ENCODE assay signal across 8 mouse cellular contexts in genomic region chr15:82015392-82016100, GRCm38 (mm10). TPM values are rescaled to one million over a fixed set of nuclear protein-coding genes. Genes with fewer than 3 reads are reported as not detected.
DNase-seq lines count a peak whose midpoint lies in the region; ATAC-seq and TF ChIP-seq lines count a peak whose summit lies in the region.

No protein-coding gene starts in this region.

- H3K4me2 ChIP-seq in forebrain, embryonic 15.5 days (replicated peaks), result peak overlapping the region; percentile 87
- H3K4me2 ChIP-seq in hindbrain, postnatal 0 days (ENCODE audit: low read depth, low read length), result peak overlapping the region; percentile 94
- H3K4me2 ChIP-seq in limb, embryonic 11.5 days (ENCODE audit: low read depth, severe bottlenecking), result peak overlapping the region; percentile 87
- H3K4me2 ChIP-seq in midbrain, embryonic 11.5 days, result peak overlapping the region; percentile 98

- peaks cover 32% of the 10 kb centered on the region for H3K4me1 ChIP-seq in forebrain, embryonic 15.5 days
- H3K4me1 ChIP-seq in hindbrain, postnatal 0 days (ENCODE audit: insufficient read depth, low read length), result peaks cover 11% of the 10 kb centered on the region; the same call in 1 of the 2 replicates
- 0 out of 2 replicates have a peak, but pooled peaks cover 3% of the 10 kb centered on the region for H3K4me1 ChIP-seq in limb, embryonic 11.5 days (ENCODE audit: control insufficient read depth, insufficient read depth, low read length)
- H3K4me1 ChIP-seq in midbrain, embryonic 11.5 days (ENCODE audit: control insufficient read depth, insufficient read depth, low read length), result peaks cover 14% of the 10 kb centered on the region; the same call in 1 of the 2 replicates

- H3K9ac ChIP-seq in forebrain, embryonic 15.5 days (replicated peaks), result peak overlapping the region; percentile 83
- H3K9ac ChIP-seq in hindbrain, postnatal 0 days (replicated peaks; ENCODE audit: low read length), result peak overlapping the region; percentile 76
- H3K9ac ChIP-seq in limb, embryonic 11.5 days (ENCODE audit: low read length), result peak overlapping the region; percentile 85
- H3K9ac ChIP-seq in midbrain, embryonic 11.5 days (ENCODE audit: low read length), result peak overlapping the region; percentile 82

- H3K9me3 ChIP-seq in forebrain, embryonic 15.5 days, result no peaks in the 10 kb centered on the region
- H3K9me3 ChIP-seq in hindbrain, postnatal 0 days (ENCODE audit: low read length), result no peaks in the 10 kb centered on the region
- H3K9me3 ChIP-seq in limb, embryonic 11.5 days (ENCODE audit: control insufficient read depth, low read length), result no peaks in the 10 kb centered on the region
- no peaks in the 10 kb centered on the region for H3K9me3 ChIP-seq in midbrain, embryonic 11.5 days (ENCODE audit: control insufficient read depth, low read length)

- TF ChIP-seq CTCF in hindbrain, postnatal 0 days (IDR thresholded peaks at IDR 0.05; ENCODE audit: low read depth), result peak; percentile 52

- ATAC-seq in forebrain, embryonic 15.5 days (replicated peaks), result peak; percentile 4; the same call in 1 of the 2 replicates
- peak; percentile 19; the same call in 1 of the 2 replicates for ATAC-seq in hindbrain, postnatal 0 days
- peak; percentile 62 for ATAC-seq in limb, embryonic 11.5 days (ENCODE audit: insufficient number of reproducible peaks, low FRiP score, low TSS enrichment, low read depth)
- ATAC-seq in midbrain, embryonic 11.5 days (ENCODE audit: low FRiP score), result peak; percentile 3

- under 1% methylated on average over 39 of the region's 39 CpGs for WGBS in forebrain, embryonic 15.5 days
- 2% methylated on average over 39 of the region's 39 CpGs for whole genome bisulfite sequencing in hindbrain, postnatal 0 days
- under 1% methylated on average over 39 of the region's 39 CpGs for WGBS in limb, embryonic 11.5 days
- WGBS in midbrain, embryonic 11.5 days, result under 1% methylated on average over 39 of the region's 39 CpGs

- H3K36me3 ChIP-seq in forebrain, embryonic 15.5 days, result peaks cover 10% of the 10 kb centered on the region
- H3K36me3 ChIP-seq in hindbrain, postnatal 0 days (ENCODE audit: insufficient read depth, low read length), result no peaks in the 10 kb centered on the region; the same call in 1 of the 2 replicates
- 0 out of 2 replicates have a peak, but pooled peaks cover 3% of the 10 kb centered on the region for H3K36me3 ChIP-seq in limb, embryonic 11.5 days (ENCODE audit: control insufficient read depth, insufficient read depth, low read length)
- H3K36me3 ChIP-seq in midbrain, embryonic 11.5 days (ENCODE audit: control insufficient read depth, insufficient read depth, low read length), result no peaks in the 10 kb centered on the region
- H3K36me3 ChIP-seq in splenic B cell, adult 2 months (ENCODE audit: control insufficient read depth, insufficient read depth, low read length, poor library complexity, severe bottlenecking), result no peaks in the 10 kb centered on the region

- H3K27me3 ChIP-seq in forebrain, embryonic 15.5 days, result no peaks in the 10 kb centered on the region
- no peaks in the 10 kb centered on the region for H3K27me3 ChIP-seq in hindbrain, postnatal 0 days (ENCODE audit: insufficient read depth, low read length)
- H3K27me3 ChIP-seq in limb, embryonic 11.5 days (ENCODE audit: control insufficient read depth, insufficient read depth, low read length), result no peaks in the 10 kb centered on the region
- no peaks in the 10 kb centered on the region for H3K27me3 ChIP-seq in midbrain, embryonic 11.5 days (ENCODE audit: control insufficient read depth, insufficient read depth, low read length)
- no peaks in the 10 kb centered on the region for H3K27me3 ChIP-seq in splenic B cell, adult 2 months (ENCODE audit: control insufficient read depth, insufficient read depth, low read length, poor library complexity, severe bottlenecking)

- H3K27ac ChIP-seq in forebrain, embryonic 15.5 days (replicated peaks), result peak overlapping the region; percentile 82
- peak overlapping the region; percentile 86 for H3K27ac ChIP-seq in hindbrain, postnatal 0 days
- no peak overlapping the region for H3K27ac ChIP-seq in limb, embryonic 11.5 days (replicated peaks; ENCODE audit: low read depth, low read length)
- peak overlapping the region; percentile 35; the same call in 1 of the 2 replicates for H3K27ac ChIP-seq in midbrain, embryonic 11.5 days (ENCODE audit: low read depth, low read length)

- DNase-seq in layer of hippocampus, adult 11-12 months (ENCODE audit: low spot score), result peak; percentile 40
- no peak for DNase-seq in layer of hippocampus, adult 9-11 months
- peak; percentile 37 for DNase-seq in c-Kit-positive CD71-positive TER-119-positive erythroid progenitor cells, embryonic 14.5 days (ENCODE audit: low spot score)
- peak; percentile 41 for DNase-seq in hindbrain, postnatal 0 days (ENCODE audit: low spot score)
- DNase-seq in limb, embryonic 11.5 days (ENCODE audit: low spot score), result peak; percentile 43
- DNase-seq in midbrain, embryonic 11.5 days (ENCODE audit: low spot score, missing footprints), result peak; percentile 93
- DNase-seq in splenic B cell, adult 2 months (ENCODE audit: low read depth, low spot score), result peak; percentile 38

- peak overlapping the region; percentile 74 for H3K4me3 ChIP-seq in forebrain, embryonic 15.5 days
- H3K4me3 ChIP-seq in hindbrain, postnatal 0 days (ENCODE audit: low read length), result peak overlapping the region; percentile 92
- H3K4me3 ChIP-seq in limb, embryonic 11.5 days (ENCODE audit: low read depth, low read length), result peak overlapping the region; percentile 90
- H3K4me3 ChIP-seq in midbrain, embryonic 11.5 days (ENCODE audit: low read depth, low read length), result peak overlapping the region; percentile 87

RNA-seq across cellular contexts. Expression of gene Desi1, which starts 18.1 kb away (rescaled TPM):
- polyA plus RNA-seq in forebrain, embryonic 15.5 days (2015; fragmentation: Nextera tagmentation; extraction: Ambion mirVana), result 42.3 and 44.7 TPM in 2 replicates
- total RNA-seq in hindbrain, postnatal 0 days (2014; rRNA removed), result 29.9 and 32.1 TPM in 2 replicates
- 44.1 and 45.3 TPM in 2 replicates for polyA plus RNA-seq in hindbrain, postnatal 0 days (2015; fragmentation: Nextera tagmentation; extraction: Ambion mirVana)
- polyA plus RNA-seq in limb, embryonic 11.5 days (2014; fragmentation: Nextera tagmentation; extraction: Ambion mirVana), result 34.4 and 37.7 TPM in 2 replicates
- polyA plus RNA-seq in midbrain, embryonic 11.5 days (2014; fragmentation: Nextera tagmentation; extraction: Ambion mirVana), result 33.7 and 37.8 TPM in 2 replicates

RNA-seq across cellular contexts. Expression of gene Xrcc6, which starts 27.9 kb away (rescaled TPM):
- polyA plus RNA-seq in forebrain, embryonic 15.5 days (2015; fragmentation: Nextera tagmentation; extraction: Ambion mirVana), result 58.9 and 59.5 TPM in 2 replicates
- 18.5 and 20.1 TPM in 2 replicates for total RNA-seq in hindbrain, postnatal 0 days (2014; rRNA removed)
- 30.9 and 35.3 TPM in 2 replicates for polyA plus RNA-seq in hindbrain, postnatal 0 days (2015; fragmentation: Nextera tagmentation; extraction: Ambion mirVana)
- polyA plus RNA-seq in limb, embryonic 11.5 days (2014; fragmentation: Nextera tagmentation; extraction: Ambion mirVana), result 91.0 and 105 TPM in 2 replicates
- 58.4 and 62.2 TPM in 2 replicates for polyA plus RNA-seq in midbrain, embryonic 11.5 days (2014; fragmentation: Nextera tagmentation; extraction: Ambion mirVana)

RNA-seq across cellular contexts. Expression of gene Snu13, which starts 31.9 kb away (rescaled TPM):
- 258 and 264 TPM in 2 replicates for polyA plus RNA-seq in forebrain, embryonic 15.5 days (2015; fragmentation: Nextera tagmentation; extraction: Ambion mirVana)
- total RNA-seq in hindbrain, postnatal 0 days (2014; rRNA removed), result 222 and 236 TPM in 2 replicates
- 249 and 255 TPM in 2 replicates for polyA plus RNA-seq in hindbrain, postnatal 0 days (2015; fragmentation: Nextera tagmentation; extraction: Ambion mirVana)
- 326 and 338 TPM in 2 replicates for polyA plus RNA-seq in limb, embryonic 11.5 days (2014; fragmentation: Nextera tagmentation; extraction: Ambion mirVana)
- 275 and 283 TPM in 2 replicates for polyA plus RNA-seq in midbrain, embryonic 11.5 days (2014; fragmentation: Nextera tagmentation; extraction: Ambion mirVana)

RNA-seq across cellular contexts. Expression of gene 1700029P11Rik, which starts 35.2 kb away (rescaled TPM):
- not detected in 2 replicates for polyA plus RNA-seq in forebrain, embryonic 15.5 days (2015; fragmentation: Nextera tagmentation; extraction: Ambion mirVana)
- not detected in 2 replicates for total RNA-seq in hindbrain, postnatal 0 days (2014; rRNA removed)
- not detected in 2 replicates for polyA plus RNA-seq in hindbrain, postnatal 0 days (2015; fragmentation: Nextera tagmentation; extraction: Ambion mirVana)
- not detected in 2 replicates for polyA plus RNA-seq in limb, embryonic 11.5 days (2014; fragmentation: Nextera tagmentation; extraction: Ambion mirVana)
- not detected in 2 replicates for polyA plus RNA-seq in midbrain, embryonic 11.5 days (2014; fragmentation: Nextera tagmentation; extraction: Ambion mirVana)

RNA-seq across cellular contexts. Expression of gene 4930407I10Rik, which starts 43.4 kb away (rescaled TPM):
- polyA plus RNA-seq in forebrain, embryonic 15.5 days (2015; fragmentation: Nextera tagmentation; extraction: Ambion mirVana), result not detected in 2 replicates
- total RNA-seq in hindbrain, postnatal 0 days (2014; rRNA removed), result not detected in 2 replicates
- polyA plus RNA-seq in hindbrain, postnatal 0 days (2015; fragmentation: Nextera tagmentation; extraction: Ambion mirVana), result not detected in 2 replicates
- polyA plus RNA-seq in limb, embryonic 11.5 days (2014; fragmentation: Nextera tagmentation; extraction: Ambion mirVana), result 0.04 TPM in 1 of 2 replicates, not detected in the other
- not detected in 2 replicates for polyA plus RNA-seq in midbrain, embryonic 11.5 days (2014; fragmentation: Nextera tagmentation; extraction: Ambion mirVana)

Comparison
In these comparisons a context has a peak if more than half of its experiments do, and no peak if none do; other contexts are left out.
1. ATAC-seq: peak in every context shown above with its lines; median percentile 62 in limb, embryonic 11.5 days; 19 in hindbrain, postnatal 0 days; 4 in forebrain, embryonic 15.5 days; 3 in midbrain, embryonic 11.5 days.